Mouse (Mus musculus) intestine, embryonic 14.5 days (tissue): ENCODE measurements around the gene Zfand6. TPM values are rescaled to one million over a fixed set of nuclear protein-coding genes. Genes with fewer than 3 reads are reported as not detected.

ENCODE experiments used
- ATAC-seq: fragments of 200-750 bp; cut with Nextera tagmentation; replicated peaks from 2 replicates; pipeline ENCODE4 v1.8.0; 2017; ENCODE audit warnings: low read depth, moderate number of reproducible peaks, moderate TSS enrichment, moderate library complexity; ENCODE audit not compliant: low FRiP score, low TSS enrichment
- DNase-seq: peaks from one replicate; pipeline ENCODE4 v3.0.0-alpha.2; 2018; ENCODE audit warnings: low spot score
- H3K27ac ChIP-seq: fragments of 300-500 bp; sonication (generic); 2 replicates; pipeline ENCODE4 v1.5.1; 2014; ENCODE audit warnings: low read depth, mild to moderate bottlenecking, control low read depth
- H3K27me3 ChIP-seq: fragments of 300-500 bp; sonication (generic); replicated peaks from 2 replicates; pipeline ENCODE4 v1.6.1; 2014; ENCODE audit warnings: low read length, control low read depth; ENCODE audit not compliant: control insufficient read depth, insufficient read depth
- H3K36me3 ChIP-seq: fragments of 300-500 bp; sonication (generic); 2 replicates; pipeline ENCODE4 v1.6.1; 2014; ENCODE audit warnings: low read length, control low read depth; ENCODE audit not compliant: control insufficient read depth, insufficient read depth
- H3K4me1 ChIP-seq: fragments of 300-500 bp; sonication (generic); replicated peaks from 2 replicates; pipeline ENCODE4 v1.6.1; 2014; ENCODE audit warnings: low read length, control low read depth, mixed read lengths; ENCODE audit not compliant: control insufficient read depth, insufficient read depth
- H3K4me2 ChIP-seq: fragments of 300-500 bp; sonication (generic); 2 replicates; pipeline ENCODE4 v1.6.1; 2014; ENCODE audit warnings: low read length
- H3K4me3 ChIP-seq: fragments of 300-500 bp; sonication (generic); 2 replicates; pipeline ENCODE4 v1.5.1; 2014; ENCODE audit warnings: low read depth, low read length, control low read depth, mixed read lengths
- H3K9ac ChIP-seq: fragments of 300-500 bp; sonication (generic); 2 replicates; pipeline ENCODE4 v1.6.1; 2014; ENCODE audit warnings: mild to moderate bottlenecking, low read length
- H3K9me3 ChIP-seq: fragments of 300-500 bp; sonication (generic); 2 replicates; pipeline ENCODE4 v1.6.1; 2016; ENCODE audit warnings: low read length, control low read depth; ENCODE audit not compliant: control insufficient read depth
- WGBS: fragments of 180-500 bp; shearing (Covaris S2); extraction: QIAGEN DNeasy Blood & Tissue Kit; methylation state at CpG from one replicate; pipeline ENCODE4 v1.1.7; 2014; 5-methylcytosine and 5-hydroxymethylcytosine counted together
- polyA plus RNA-seq: library from polyadenylated mRNA; unstranded; fragments of >200 nt; fragmentation: Nextera tagmentation; extraction: Ambion mirVana; gene quantifications from 2 replicates; pipeline ENCODE4 v1.2.1, GENCODE M21; 2014

Zfand6 gene
- polyA plus RNA-seq, 1 experiment from 2014 or later = 159 TPM

DNA sequence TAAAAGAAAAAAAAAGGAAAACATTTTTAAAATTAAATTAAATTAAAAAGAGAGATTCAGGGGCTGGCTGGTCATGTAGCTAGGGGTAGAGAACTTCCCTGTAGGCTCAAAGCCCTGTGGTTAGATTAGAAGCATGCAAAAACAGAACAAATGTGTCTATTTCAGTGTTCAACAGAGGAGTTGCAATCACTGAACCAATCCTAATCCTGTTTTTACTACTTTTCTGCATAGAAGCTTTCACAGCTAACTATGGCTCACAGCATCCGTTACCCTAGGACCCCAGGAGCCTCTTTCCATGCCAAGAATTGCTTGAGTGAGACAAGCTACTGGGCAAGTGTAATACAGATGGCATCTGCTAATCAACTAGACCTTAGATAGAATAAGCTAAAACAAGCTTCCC is 16.7 kb downstream of the Zfand6 start:
- H3K4me2 ChIP-seq = no peak overlapping the region
- no peak overlapping the region for H3K4me3 ChIP-seq
- no peaks in the 10 kb centered on the region for H3K27me3 ChIP-seq
- H3K9ac ChIP-seq = no peak overlapping the region
- no peak overlapping the region for H3K27ac ChIP-seq
- H3K9me3 ChIP-seq = no peaks in the 10 kb centered on the region
- 87% methylated on average over 1 of the region's 1 CpGs for WGBS
- ATAC-seq (no peak), DNase-seq (no peak)
- peaks cover 4% of the 10 kb centered on the region; the same call in 1 of the 2 replicates for H3K4me1 ChIP-seq
- H3K36me3 ChIP-seq = no peaks in the 10 kb centered on the region

- DNase-seq = no peak
- Histone ChIP-seq H3K9ac (no peak overlapping the region), H3K36me3 (no peaks in the 10 kb centered on the region), H3K4me1 (no peaks in the 10 kb centered on the region), H3K27ac (no peak overlapping the region), H3K4me2 (no peak overlapping the region), H3K27me3 (no peaks in the 10 kb centered on the region), H3K4me3 (no peak overlapping the region), H3K9me3 (no peaks in the 10 kb centered on the region)
- WGBS = 73% methylated on average over 1 of the region's 1 CpGs
- ATAC-seq = no peak
These were observed 20.1 kb downstream of the Zfand6 start for GRCm38 (mm10) chr7:84669554-84670152.

- DNase-seq = no peak
- ATAC-seq = no peak
- 85% methylated on average over 5 of the region's 5 CpGs for WGBS
- H3K4me1 ChIP-seq = no peaks in the 10 kb centered on the region
- no peak overlapping the region for H3K9ac ChIP-seq
- H3K27ac ChIP-seq = no peak overlapping the region
- no peaks in the 10 kb centered on the region for H3K9me3 ChIP-seq
- no peaks in the 10 kb centered on the region for H3K27me3 ChIP-seq
- H3K4me3 ChIP-seq = no peak overlapping the region
- no peak overlapping the region for H3K4me2 ChIP-seq
- no peaks in the 10 kb centered on the region for H3K36me3 ChIP-seq
These were observed 21.8 kb downstream of the Zfand6 start for GRCm38 (mm10) chr7:84667946-84668345.

- DNase-seq (no peak), ATAC-seq (no peak)
- H3K4me1 ChIP-seq = peaks cover 5% of the 10 kb centered on the region; the same call in 1 of the 2 replicates
- no peaks in the 10 kb centered on the region for H3K9me3 ChIP-seq
- H3K4me3 ChIP-seq = no peak overlapping the region
- no peaks in the 10 kb centered on the region for H3K27me3 ChIP-seq
- H3K4me2 ChIP-seq = no peak overlapping the region
- H3K36me3 ChIP-seq = no peaks in the 10 kb centered on the region
- WGBS = 65% methylated on average over 2 of the region's 2 CpGs
- H3K27ac ChIP-seq = no peak overlapping the region
- no peak overlapping the region for H3K9ac ChIP-seq
These were observed 37.0 kb downstream of the Zfand6 start for GRCm38 (mm10) chr7:84652740-84653139.

DNA sequence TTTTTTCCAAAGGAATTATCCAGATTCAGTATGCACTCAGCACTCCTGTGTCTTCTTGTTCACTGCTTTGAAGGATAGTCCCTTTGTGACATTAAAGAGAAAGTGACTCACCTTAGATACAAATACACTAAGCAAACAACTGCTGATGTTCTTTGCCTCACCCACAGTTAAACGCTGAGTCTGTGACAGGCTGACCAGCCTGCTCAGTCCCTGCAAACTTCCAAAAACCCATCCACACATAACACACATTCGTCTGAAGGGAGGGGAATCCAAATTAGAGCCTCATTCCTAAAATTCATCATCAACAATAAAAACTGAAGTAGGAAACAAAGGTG is 37.8 kb downstream of the Zfand6 start:
- Histone ChIP-seq H3K27me3 (no peaks in the 10 kb centered on the region), H3K9me3 (no peaks in the 10 kb centered on the region), H3K36me3 (no peaks in the 10 kb centered on the region), H3K4me1 (peaks cover 5% of the 10 kb centered on the region; the same call in 1 of the 2 replicates), H3K9ac (no peak overlapping the region), H3K4me2 (no peak overlapping the region), H3K27ac (no peak overlapping the region), H3K4me3 (no peak overlapping the region)
- ATAC-seq (no peak), DNase-seq (no peak)
- 61% methylated on average over 2 of the region's 2 CpGs for WGBS

DNA sequence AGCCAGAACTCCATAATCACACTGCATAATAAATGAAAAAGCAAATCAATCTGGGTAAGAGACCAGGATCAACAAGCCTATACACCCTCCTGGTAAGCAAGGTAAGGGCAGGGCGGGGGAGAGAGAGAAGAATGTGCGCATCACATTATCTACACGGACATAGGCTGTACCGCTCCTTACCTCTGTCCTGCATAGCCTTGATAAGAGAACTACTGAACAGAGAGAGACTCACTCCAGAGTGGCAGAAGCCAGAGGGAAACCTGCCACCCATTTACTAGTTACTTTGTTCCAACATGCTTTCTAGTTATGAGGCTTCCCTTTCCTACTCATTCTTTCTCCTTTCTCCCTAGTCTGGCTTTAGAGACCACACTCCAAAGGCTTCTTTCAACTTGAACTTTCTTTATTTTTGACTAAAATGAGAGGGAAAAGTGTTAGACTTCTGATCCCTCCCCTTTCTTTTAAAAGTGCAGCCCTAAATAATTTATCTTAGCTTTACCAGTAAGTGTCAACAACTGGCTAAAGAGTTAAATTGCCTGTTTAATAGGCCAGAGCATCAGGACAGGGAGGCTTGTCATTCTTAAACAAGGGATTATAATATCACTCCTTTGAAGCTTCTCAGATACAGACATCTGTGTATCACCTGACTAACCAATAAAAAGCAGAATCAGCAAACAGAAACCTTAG is 38.3 kb downstream of the Zfand6 start:
- Histone ChIP-seq H3K4me2 (no peak overlapping the region), H3K36me3 (no peaks in the 10 kb centered on the region), H3K9me3 (no peaks in the 10 kb centered on the region), H3K4me1 (peaks cover 5% of the 10 kb centered on the region; the same call in 1 of the 2 replicates), H3K9ac (no peak overlapping the region), H3K27me3 (no peaks in the 10 kb centered on the region), H3K27ac (no peak overlapping the region), H3K4me3 (no peak overlapping the region)
- ATAC-seq (no peak), DNase-seq (no peak)
- 87% methylated on average over 4 of the region's 4 CpGs for WGBS

- peaks cover 5% of the 10 kb centered on the region; the same call in 1 of the 2 replicates for H3K4me1 ChIP-seq
- no peak for DNase-seq
- H3K27me3 ChIP-seq = no peaks in the 10 kb centered on the region
- ATAC-seq = no peak
- H3K9me3 ChIP-seq = no peaks in the 10 kb centered on the region
- H3K27ac ChIP-seq = no peak overlapping the region
- 92% methylated on average over 2 of the region's 2 CpGs for WGBS
- H3K36me3 ChIP-seq = no peaks in the 10 kb centered on the region
- no peak overlapping the region for H3K4me3 ChIP-seq
- H3K9ac ChIP-seq = no peak overlapping the region
- no peak overlapping the region for H3K4me2 ChIP-seq
These were observed 40.7 kb downstream of the Zfand6 start for GRCm38 (mm10) chr7:84649016-84649415.

DNA sequence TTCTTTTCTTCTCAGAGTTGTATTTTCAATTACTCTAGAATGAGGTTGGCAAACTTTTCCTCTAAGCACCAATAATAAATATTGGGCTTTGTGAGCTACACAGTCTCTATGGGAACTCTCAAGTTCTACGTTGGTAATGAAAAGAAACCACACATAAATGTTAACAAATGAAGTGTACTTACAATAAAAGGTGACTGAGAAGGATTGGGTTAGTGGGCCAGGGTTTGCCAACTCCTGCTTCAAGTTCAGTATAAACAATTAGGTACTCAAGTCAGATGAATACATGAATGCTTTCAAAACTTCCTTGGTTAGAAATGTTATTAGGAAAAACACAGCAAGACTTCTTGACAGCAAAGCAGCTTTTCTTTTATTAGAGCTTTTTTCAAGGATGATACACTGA is 43.5 kb downstream of the Zfand6 start:
- ATAC-seq (no peak), DNase-seq (no peak)
- H3K36me3 ChIP-seq = no peaks in the 10 kb centered on the region
- no peaks in the 10 kb centered on the region for H3K27me3 ChIP-seq
- no peak overlapping the region for H3K4me2 ChIP-seq
- no peak overlapping the region for H3K4me3 ChIP-seq
- no peak overlapping the region for H3K9ac ChIP-seq
- 56% methylated on average over 1 of the region's 1 CpGs for WGBS
- no peaks in the 10 kb centered on the region for H3K4me1 ChIP-seq
- no peak overlapping the region for H3K27ac ChIP-seq
- no peaks in the 10 kb centered on the region for H3K9me3 ChIP-seq
